Mouse (Mus musculus): ENCODE results near the gene Tec. TPM values are rescaled to one million over a fixed set of nuclear protein-coding genes. Genes with fewer than 3 reads are reported as not detected.

Gene Tec
- total RNA-seq (2021): 10 to 100 TPM; 11.0 to 16.9 TPM

- intact Hi-C loops (cut with DNase I): loop anchor here (5.0 kb wide), 2 partner anchors 66 to 91 kb away; no protein-coding TSS in a partner anchor
- peak; percentile 93 to 96 for DNase-seq
These were observed at the start of gene Tec for GRCm38 (mm10) chr5:72868091-72868875. TSS of gene Tec (minus strand) at chr5:72868483.

- intact Hi-C loops (cut with DNase I): loop anchor here (10.0 kb wide), 1 partner anchor 378 kb away; the partner anchor contains the start of gene Ociad1
- no peak for DNase-seq
These were observed 48.6 kb upstream of the Tec start for GRCm38 (mm10) chr5:72916851-72917250.

DNA sequence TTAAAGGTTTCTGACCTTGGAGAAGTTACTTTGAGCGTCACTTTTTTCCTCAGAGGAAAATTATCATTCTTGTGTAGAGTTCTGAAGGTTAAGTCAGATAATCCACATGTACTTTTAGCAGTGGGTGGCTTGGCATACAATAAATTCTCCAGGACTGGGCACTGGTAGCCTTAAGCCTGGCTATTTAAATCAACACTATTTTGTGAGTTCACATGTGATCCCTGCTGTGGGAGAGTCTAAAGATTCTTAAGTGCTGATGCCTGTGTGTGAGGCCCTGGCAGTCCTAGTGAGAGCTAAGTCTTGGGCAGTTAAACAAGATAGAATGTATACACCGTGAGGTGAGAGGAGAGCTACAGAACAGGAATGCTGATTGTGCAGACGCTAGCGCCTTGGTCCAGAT lies 47.8 kb upstream of the Tec start:
- intact Hi-C loops (cut with DNase I): loop anchor here (10.0 kb wide), 1 partner anchor 379 kb away; the partner anchor contains the start of gene Ociad1

DNA sequence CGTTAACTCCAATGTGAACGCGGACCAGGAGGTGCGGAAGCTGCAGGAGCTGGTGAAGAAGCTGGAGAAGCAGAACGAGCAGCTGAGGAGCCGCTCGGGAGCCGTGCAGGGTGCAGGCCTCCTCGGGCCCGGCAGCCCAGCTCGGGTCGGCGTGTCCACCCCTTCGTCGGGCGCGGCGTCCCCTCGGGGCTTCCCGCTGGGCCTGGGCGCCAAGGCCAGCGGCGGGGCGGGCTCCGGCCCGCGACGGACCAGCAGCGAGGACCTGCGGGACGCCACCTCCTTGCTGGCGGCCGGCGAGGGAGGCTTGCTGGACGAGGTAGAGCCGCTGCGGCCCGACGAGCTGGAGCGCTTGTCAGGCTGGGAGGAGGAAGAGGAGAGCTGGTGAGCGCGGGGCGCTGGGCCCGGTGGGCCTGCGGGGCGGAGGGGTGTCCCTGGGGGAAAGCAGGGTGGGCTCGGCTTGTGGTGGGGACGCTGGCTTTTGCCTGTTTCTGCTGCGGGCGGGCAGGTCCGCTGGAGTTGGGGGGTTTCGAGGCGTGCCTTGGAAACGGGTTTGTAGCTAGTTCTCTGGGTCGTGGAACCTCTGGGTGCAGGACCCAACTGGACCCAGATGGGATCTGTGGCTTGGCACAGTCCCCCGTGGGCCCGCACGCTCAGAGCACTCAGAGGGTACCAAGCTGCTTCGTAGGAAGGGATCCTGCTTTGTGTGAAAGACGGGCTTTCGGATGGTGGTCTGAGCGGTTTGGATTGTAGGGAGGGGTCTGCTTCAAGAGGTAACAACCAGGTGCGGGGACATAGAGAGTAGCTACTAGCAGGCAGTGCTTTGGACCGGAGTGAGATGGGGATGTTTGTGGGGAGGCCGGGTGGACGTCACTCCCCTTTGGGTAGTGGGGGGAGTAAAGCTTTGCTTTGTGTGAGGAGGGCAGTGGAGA lies 46.6 kb upstream of the Tec start:
- DNase-seq: peak in 1 of 2 experiments; percentile 30
- intact Hi-C loops (cut with DNase I): loop anchor here (2.0 to 10.0 kb wide), 3 partner anchors 18 to 380 kb away; partner anchors contain the start of gene Ociad1

More for the DNA sequence above, 47.8 kb upstream of the Tec start:
- DNase-seq: no peak

- DNase-seq: peak; percentile 99 to 100
- intact Hi-C loops (cut with DNase I): loop anchor here (2.0 to 10.0 kb wide), 3 partner anchors 17 to 381 kb away; partner anchors contain the start of gene Ociad1
These were observed 45.6 kb upstream of the Tec start, which contains the start of gene Slain2 for GRCm38 (mm10) chr5:72913648-72914557. TSS of gene Slain2 (plus strand) at chr5:72914304.

GRCm38 (mm10) chr5:72911284-72911683 lies 43.0 kb upstream of the Tec start:
- intact Hi-C loops (cut with DNase I): loop anchor here (10.0 kb wide), 1 partner anchor 384 kb away; the partner anchor contains the start of gene Ociad1
- DNase-seq: no peak

GRCm38 (mm10) chr5:72910373-72910772 lies 42.1 kb upstream of the Tec start:
- intact Hi-C loops (cut with DNase I): loop anchor here (10.0 kb wide), 1 partner anchor 384 kb away; the partner anchor contains the start of gene Ociad1
- no peak for DNase-seq

- DNase-seq: no peak
- intact Hi-C loops (cut with DNase I): no loop called here
These were observed 41.1 kb upstream of the Tec start for GRCm38 (mm10) chr5:72909363-72909762.

DNA sequence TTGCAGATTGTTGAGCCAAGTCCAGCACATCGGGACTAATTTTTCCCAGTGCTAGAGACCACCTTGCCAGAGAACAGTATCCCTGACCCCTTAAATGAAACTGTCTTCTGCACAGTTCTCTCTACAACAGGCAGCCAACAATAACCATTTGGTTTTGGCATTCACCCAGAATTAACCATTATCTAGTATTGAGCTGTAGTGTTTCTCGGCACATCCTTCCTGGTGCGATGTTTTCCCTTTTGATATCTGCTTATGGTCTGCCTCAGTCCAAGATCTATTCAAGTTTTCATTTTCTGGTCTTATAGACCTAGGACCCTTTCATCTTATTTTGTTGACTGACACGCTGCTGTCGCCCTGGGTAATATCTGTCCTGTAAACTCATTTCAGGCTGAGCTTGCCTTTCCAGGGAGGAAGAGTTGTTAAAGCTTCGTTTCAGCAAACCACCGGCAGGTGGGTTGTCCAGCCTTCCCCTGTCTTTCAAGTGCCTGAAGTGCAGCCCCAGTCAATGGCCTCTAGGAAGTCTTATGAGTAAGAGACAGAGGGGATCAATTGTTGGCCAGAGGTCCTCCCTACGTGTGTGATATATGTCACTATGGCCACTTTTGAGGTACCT lies 40.1 kb upstream of the Tec start:
- DNase-seq: no peak
- intact Hi-C loops (cut with DNase I): no loop called here

DNA sequence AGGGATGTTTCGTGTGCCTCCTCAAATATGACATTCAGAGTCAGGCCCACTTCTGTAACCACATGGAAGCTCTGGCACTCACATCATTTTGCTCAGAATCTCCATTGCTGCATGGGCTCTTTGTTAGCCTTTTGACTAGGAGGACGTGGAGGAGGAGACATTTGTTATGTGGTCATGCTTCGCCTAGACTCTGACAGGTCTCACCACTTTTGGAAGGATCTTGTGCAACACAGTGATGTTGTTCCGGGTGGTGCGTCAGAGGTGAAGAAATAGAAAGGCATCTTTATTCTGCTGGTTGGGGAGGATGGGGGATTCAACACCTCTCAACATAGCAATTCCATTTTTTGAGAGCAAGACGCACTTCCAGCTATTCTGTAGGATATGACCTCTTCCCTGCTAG lies 39.1 kb upstream of the Tec start:
- intact Hi-C loops (cut with DNase I): no loop called here
- DNase-seq: no peak

DNA sequence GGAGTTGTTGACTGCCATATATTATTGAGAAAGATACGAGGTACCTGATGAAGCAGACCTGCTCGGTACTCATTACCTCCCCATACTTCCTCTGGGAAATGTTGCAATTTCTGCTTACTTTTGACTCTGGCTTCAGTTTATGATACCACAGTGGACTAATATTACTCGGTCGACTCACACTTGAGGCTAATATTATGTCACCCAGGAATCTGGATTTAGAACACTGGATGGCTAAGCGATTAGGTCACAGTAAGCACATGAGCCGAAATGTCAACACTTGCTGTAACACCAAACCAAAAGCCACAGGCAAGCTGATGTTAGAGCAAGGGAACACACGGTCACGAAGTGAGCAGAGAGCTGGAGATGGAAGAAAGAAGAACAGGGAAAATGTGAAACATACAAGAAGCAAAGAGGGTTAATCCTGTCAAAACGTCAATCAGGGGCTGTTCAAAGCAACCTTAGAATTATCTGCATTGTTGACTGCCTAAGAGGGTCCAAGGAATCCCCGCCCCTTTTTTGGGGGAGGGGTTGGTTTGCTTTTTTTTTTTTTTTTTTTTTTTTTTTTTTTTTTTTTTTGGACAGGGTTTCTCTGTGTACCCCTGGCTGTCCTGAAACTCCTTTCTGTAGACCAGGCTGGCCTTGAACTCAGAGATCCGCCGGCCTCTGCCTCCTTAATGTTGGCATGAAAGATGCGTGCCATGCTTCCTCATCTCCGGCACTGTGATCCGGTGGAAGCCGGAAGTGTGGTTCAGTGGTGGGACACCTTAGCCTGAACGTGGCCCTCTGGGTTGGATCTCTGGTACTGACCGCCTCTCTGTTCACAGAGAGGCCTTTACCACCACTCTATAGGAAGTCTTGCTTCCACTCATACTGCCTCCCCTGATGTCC lies 36.9 kb upstream of the Tec start:
- DNase-seq: peak; percentile 33 to 47
- intact Hi-C loops (cut with DNase I): no loop called here

GRCm38 (mm10) chr5:72902876-72903516 lies 34.7 kb upstream of the Tec start:
- intact Hi-C loops (cut with DNase I): no loop called here
- DNase-seq: no peak

GRCm38 (mm10) chr5:72902312-72902711 lies 34.0 kb upstream of the Tec start:
- DNase-seq: no peak
- intact Hi-C loops (cut with DNase I): no loop called here

DNA sequence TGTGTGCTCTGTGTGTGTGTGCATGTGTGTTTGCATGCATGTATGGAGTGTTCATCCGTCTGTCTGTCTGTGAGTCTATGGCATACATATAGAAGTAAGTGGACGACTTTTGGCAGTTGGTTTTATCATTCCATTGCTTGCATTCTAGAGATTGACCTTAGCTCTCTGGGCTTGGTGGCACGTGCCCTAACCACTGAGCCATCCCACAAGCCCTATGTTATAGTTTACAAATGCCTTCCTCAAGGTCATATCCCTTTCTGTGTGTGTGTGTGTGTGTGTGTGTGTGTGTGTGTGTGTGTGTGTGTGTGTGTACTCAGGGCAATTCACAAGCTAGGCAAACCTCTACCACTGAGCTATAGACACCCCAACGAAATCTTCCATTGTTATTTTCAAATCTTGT lies 33.6 kb upstream of the Tec start:
- DNase-seq: no peak
- intact Hi-C loops (cut with DNase I): no loop called here

DNA sequence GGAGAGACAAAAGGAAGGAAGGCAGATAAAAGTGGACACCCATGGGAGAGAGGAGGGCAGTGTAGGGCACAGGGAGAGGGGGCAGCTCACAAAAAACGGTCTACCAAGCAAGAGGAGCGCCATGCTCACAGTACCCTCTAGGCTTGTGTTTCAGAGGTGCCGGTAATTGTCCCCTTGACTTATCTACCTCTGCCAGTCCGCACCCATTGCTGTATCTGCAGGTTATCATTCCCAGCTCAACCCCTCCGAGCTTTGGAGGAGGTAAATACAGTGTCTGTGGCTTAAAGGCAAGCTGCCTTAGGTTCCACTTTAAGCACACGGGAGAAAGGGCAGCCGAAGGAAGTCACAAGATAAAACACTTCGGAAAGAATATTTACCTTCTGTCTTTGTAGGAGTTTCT lies 31.0 kb upstream of the Tec start:
- DNase-seq: no peak
- intact Hi-C loops (cut with DNase I): no loop called here

- intact Hi-C loops (cut with DNase I): loop anchor here (2.0 kb wide), 1 partner anchor 17 kb away; the partner anchor contains the start of gene Slain2
- no peak for DNase-seq
These were observed 29.7 kb upstream of the Tec start for GRCm38 (mm10) chr5:72897998-72898397.

- intact Hi-C loops (cut with DNase I): loop anchor here (2.0 kb wide), 1 partner anchor 18 kb away; the partner anchor contains the start of gene Slain2
- peak; percentile 37 to 58 for DNase-seq
These were observed 28.4 kb upstream of the Tec start for GRCm38 (mm10) chr5:72896478-72897279.

All from heart, postnatal 36 days (tissue).